Mouse (Mus musculus) heart, embryonic 13.5 days (tissue): ENCODE results near the gene Kcnk18. TPM values are rescaled to one million over a fixed set of nuclear protein-coding genes. Genes with fewer than 3 reads are reported as not detected.

Experiments used
- polyA plus RNA-seq: library from polyadenylated mRNA; unstranded; fragments of >200 nt; fragmentation: Nextera tagmentation; extraction: Ambion mirVana; gene quantifications from 2 replicates; pipeline ENCODE4 v1.2.1, GENCODE M21; 2015

Gene Kcnk18
- polyA plus RNA-seq, 1 experiment from 2014 or later = not detected

Other genes starting within 250 kb of the Kcnk18 start
- gene Shtn1, start 143.1 kb upstream of the Kcnk18 start, polyA plus RNA-seq = 0.53 and 0.95 TPM in 2 replicates
- gene Vax1, start 49.2 kb upstream of the Kcnk18 start, polyA plus RNA-seq = not detected in 2 replicates
- 9.8 and 10.4 TPM in 2 replicates for gene Slc18a2, start 41.7 kb downstream of the Kcnk18 start, polyA plus RNA-seq
- gene Rps12-ps3, start 103.1 kb downstream of the Kcnk18 start, polyA plus RNA-seq = 6.1 and 14.4 TPM in 2 replicates
- 6.4 and 7.0 TPM in 2 replicates for gene Pdzd8, start 126.6 kb downstream of the Kcnk18 start, polyA plus RNA-seq
- not detected in 2 replicates for gene Emx2, start 239.2 kb downstream of the Kcnk18 start, polyA plus RNA-seq